Mouse (Mus musculus) c-Kit-positive CD71-positive TER-119-positive erythroid progenitor cells, embryonic 14.5 days (primary cell): ENCODE data around the gene Atg7.

Experiments
- DNase-seq: peaks from one replicate; pipeline ENCODE4 v3.0.0-alpha.2; 2013; ENCODE audit warnings: low spot score

Gene Atg7

DNA sequence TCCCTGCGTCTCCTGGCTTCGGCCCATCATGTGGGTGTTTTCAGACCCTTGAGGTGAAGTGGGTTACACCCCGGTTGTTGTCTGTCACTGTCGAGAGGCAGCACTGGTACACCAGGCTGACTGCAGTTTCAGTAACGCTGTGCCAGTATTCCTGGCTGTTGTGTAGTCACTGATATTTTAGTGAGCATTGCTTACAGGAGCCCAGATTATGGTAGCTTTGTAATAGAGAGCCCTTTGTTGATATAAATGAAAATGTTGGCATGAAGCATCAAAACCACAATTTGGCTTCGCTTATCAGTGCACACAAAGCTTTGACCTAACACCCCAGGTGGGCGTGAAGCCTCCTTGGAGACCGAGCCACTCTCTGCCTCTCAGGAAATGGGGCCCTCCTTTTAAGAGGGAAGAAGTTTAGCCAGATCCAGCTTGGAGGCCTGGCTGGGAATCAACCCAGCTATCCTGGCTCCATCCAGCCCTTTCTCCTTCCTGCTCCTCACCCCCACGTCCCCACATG lies 177.1 kb downstream of the Atg7 start:
- DNase-seq: no peak

DNA sequence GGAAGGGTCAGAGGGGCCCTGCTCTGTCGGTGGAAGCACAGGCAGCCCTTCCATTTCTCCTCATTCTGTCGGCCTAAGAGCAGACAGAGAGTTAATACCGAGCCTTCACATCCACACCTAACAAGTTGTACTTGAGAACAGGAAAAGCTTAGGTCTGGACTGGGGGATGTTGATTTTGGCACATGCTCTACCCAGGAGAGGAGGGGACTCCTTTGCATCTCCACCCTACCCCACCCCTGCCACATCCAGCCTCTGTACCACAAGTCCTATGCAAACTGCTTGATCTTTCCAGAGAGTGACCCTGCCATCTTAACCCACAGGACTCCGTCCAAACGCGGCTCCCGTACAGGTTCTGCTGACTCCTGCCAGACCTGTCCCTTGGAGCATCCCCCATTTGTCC lies 178.7 kb downstream of the Atg7 start:
- DNase-seq: no peak

DNA sequence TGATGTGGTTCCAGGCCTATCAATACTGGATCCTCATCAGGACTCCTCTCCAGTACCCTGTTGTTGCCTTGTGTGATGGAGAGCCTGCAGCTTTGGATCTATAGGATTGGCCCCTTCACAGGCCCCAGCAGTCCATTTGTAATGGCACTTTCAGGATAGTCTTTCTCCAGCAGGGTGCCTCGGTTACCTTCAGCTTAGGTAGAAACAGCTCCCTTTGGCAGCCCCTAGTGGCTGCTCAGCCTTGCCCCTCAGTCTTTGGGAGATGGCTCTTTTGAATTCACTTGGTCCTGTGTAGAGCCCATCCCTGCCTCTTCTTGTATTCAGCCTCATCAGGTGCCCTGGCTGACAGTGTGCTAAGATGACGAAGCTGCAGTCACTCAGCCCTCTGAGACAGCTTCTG lies 184.0 kb downstream of the Atg7 start:
- no peak for DNase-seq

DNA sequence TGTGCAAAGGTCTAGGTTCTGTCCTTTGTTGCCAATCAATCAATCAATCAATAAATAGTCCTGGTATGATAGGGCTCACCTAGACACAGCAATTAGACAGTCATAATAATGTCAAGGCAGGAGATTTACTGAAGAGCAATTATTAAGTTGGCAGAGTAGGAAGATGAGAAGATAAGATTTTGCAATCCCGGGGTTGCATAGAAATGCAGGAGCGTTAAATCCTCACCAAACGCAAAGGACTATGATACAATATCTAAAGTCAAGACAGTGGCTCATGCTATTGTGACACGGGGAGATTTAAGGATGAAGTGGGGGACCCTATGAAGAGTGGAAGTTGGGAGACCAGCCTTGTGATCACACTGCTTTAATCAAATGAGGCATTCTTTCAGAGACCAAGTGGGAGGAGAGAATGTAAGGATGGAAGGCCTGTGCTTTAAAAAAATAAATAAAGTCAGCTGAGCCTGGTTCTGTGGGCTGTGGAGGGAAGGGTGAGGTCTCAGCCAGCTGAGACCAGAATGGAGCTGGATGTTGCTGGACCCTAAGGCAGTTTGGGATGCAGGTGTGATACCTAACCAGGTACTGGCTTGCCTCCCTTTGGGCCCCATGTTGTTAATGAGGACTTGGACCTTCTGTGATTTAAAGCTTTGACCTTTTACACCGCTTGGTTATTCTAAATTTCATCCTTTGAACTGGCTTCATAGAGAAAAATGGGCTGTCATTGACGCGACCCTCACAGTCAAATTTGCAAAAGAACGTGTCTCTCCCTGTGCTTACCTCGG lies 187.0 kb downstream of the Atg7 start:
- no peak for DNase-seq

DNA sequence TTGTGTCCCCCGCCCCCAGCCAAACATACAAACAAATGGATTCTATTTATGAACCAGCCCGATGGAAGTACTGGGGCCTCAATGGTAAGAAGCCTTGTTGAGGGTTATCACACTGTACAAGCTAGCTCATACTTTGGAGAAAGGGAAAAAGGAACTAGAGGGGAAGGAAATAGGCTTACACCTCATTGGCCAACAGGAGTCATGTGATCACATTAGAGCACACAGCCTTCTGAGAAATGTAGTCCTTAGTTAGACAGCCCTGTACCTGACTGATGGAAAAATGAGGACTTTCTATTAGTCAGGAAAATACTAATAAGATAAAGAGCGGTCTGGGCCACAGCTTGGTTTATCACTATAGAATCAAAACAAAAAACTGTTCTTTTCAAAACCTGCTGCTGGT lies 188.9 kb downstream of the Atg7 start:
- no peak for DNase-seq

DNA sequence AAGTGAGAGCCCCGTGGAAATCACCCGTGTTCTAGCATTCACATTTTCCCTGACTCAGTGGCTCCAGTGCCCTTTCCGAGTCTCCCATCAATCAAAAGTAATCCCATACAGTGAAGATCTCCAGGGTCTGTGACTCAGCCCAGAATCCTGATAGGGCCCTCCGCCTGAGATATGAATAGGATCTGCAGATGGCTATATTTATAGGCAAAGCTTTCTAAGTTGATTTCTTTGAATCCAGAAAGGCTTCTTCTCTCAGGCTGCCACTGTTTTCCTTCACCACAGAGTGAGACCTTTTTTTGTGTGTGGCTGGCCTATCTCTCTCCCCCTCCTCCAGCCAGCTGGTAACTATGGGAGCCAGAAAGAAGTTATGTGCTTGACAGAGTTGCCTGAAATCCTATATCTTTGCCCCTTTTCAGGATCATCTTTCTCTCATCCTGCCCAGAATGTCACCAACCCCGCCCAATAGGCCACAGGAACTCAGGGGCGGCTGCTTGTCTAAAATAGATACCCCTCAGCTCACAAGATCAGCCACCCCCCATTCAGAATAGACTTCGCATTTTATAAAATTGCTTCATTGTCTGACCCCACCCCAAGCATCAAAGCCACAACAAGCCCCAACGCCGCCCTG lies 190.3 kb downstream of the Atg7 start:
- no peak for DNase-seq

DNA sequence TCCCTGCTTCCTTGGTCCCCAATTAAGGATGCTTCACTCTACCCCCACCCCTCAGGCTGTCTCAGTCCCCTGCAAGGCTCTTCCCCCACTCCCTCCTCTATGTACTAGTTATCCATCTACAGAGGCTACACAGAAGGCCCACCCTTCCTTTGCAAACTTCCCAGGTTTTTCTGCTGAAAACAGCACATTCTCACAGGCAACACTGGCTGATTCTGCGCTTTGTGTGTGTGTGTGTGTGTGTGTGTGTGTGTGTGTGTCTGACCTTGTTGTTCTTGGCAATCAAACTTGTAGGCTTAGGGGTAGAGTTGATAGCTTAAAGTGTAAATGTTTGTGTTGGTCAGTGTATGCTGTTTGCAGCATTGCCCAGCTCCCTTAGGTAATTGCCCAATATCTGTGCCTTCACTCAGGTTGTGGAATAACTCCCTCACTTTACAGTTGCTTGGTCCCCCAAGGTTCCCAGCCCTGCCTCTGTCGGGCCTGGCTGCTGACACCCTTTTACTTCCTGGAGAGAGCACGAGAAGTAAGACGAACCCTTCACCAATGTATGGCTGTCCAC lies 191.0 kb downstream of the Atg7 start:
- DNase-seq: no peak

DNA sequence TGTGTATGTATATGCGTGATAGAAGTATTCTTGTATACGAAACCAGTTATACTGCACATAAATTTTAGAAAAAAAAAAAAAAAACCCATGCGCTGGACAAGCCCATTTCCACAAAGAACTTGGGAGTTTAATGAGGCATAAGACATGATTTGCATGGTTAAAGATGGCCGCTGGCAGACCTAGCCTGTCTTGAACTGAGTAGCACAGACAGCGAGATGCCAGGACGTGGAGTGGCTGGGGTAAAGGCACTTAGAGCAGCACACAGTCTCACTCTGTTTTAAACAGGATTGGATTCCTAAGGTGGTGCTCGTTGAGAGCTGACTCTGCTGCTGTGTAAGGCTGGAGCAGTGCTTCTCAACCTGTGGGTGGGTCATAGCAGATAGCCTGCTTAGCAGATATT lies 192.4 kb downstream of the Atg7 start:
- no peak for DNase-seq

DNA sequence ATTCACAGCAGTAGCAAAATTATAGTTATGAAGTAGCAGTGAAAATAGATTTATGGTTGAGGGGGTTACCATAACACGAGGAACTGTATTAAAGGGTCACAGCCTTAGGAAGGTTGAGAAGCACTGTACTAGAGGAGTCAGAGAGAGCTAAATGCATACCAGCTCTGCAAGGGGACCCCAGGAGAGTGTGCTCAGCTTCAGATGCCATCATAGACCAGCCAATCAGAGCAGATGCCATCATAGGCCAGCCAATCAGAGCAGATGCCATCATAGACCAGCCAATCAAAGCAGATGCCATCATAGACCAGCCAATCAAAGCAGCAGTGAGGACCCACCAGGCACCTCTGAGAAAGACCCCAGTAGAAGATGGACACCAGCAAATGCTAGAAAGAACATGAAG lies 192.9 kb downstream of the Atg7 start:
- no peak for DNase-seq

DNA sequence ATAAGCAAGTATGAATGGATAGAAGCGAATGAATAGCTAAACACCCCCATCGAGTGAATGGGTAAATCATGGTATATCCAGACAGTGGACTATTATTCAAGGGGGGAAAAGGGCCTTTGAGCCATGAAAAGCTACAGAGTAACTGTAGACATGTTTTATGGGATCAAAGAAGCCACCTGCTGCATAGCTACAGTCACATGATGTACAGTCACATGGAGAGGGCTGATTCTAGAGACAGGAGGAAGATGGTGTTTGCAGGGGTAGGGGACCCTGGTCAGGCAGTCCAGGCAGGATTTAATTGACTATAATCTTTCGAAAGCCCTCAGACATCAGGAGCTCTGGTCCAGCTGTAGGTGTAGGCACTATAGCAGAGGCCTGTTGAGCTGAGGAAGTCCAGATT lies 193.5 kb downstream of the Atg7 start:
- no peak for DNase-seq

DNA sequence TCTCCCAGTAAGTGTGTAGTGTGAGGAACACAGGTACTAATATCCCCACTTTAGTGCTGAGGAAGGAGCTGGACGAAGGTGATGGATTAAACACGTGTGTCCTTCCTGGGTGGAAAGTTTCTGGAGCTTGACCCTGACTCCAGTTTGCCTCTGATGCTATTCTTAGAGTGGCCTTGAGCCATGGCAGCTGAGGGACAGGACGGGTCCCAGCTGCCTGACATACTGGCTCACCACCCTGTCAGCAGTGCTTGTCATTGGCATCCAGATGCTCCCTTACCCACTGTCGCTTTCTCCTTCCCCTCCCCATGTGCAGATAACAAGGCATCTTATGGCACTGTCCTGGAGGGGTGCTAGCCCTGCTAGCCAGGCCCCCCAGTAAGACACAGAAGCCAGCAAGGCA lies 196.0 kb downstream of the Atg7 start:
- no peak for DNase-seq

DNA sequence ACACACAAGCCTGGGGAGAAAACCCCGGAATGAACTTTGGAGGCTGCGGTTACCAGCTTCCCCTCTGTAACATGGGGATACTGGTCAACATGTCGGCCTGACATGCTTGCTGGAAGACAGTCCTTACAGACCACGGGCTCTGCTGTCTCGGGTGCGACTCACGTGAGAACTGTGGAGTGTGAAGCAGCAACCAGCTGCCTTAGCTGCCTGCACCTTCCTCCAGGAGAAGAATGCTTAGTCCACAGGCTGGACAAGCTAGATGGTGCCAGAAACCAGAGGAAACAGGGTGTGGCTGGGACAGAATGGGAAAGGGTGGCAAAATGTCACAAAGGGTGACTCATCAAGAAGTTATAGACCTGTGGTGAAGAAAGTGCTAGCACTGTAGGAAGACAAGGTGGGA lies 197.1 kb downstream of the Atg7 start:
- DNase-seq: no peak

DNA sequence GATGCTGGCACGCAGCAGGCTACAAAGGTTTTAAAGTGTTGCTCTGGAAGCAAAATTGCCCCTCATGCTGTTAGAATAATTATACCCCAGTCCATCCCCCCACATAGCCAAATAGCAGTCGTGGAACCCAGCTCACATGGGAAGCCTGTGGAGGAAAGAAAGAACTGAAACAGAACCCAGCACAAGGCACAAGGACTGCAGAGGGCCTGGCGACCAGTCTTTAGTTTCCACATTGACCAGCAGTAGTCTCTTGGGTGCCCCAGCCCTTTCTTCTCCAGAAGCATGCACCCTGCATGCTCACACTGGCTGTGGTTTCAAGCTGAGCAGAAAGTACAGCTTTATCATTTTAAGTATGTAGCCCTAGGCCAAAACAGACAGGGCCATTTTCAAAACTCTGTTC lies 199.2 kb downstream of the Atg7 start:
- DNase-seq: no peak

DNA sequence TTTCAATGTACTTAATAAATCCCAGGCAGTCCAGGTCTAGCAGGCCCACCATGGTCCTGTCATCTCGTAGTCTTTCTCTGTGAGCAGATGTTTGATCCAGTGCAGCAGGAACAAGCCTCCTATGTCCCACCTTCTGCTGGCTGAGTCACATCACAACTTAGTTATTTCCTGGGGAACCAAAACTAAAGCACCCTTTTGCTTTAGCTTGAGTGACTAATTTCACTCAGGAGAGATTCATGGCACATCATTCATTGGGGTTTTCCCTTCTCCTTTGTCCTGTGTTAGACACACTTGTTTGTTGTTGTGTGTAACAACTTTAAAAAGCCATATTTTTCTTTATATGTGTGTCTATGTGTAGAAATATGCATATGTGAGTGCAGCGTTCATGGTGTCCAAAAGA lies 200.0 kb downstream of the Atg7 start:
- no peak for DNase-seq

DNA sequence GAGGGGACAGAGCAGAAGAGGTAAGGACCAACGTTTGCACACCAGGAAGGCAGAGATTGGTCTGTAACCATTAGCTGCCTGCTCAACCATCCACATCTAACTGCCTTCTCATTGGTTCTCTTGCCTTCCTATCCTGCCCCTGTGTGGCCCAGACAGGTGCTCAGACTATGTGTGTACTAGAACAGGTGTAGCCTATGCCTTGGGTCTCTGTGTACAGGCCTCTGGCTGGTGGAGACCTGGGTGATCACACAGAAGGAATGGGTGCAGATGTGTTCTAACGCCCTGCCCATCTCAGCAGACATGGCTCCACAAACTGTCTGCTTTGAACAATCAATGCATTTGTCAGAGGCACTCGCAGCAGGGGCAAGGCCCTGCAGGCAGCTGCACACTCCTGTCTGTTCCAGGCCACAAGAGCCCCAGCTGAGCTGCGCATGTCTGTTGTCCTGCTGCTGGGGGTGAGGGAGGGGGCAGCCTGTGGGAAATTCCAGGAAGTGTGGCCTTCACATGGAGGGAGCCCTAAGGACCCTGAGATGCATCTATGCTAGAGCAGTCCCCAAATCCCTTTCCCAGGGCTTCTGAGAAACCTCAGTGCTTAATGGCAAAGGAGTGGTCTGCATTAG lies 203.4 kb downstream of the Atg7 start:
- no peak for DNase-seq

DNA sequence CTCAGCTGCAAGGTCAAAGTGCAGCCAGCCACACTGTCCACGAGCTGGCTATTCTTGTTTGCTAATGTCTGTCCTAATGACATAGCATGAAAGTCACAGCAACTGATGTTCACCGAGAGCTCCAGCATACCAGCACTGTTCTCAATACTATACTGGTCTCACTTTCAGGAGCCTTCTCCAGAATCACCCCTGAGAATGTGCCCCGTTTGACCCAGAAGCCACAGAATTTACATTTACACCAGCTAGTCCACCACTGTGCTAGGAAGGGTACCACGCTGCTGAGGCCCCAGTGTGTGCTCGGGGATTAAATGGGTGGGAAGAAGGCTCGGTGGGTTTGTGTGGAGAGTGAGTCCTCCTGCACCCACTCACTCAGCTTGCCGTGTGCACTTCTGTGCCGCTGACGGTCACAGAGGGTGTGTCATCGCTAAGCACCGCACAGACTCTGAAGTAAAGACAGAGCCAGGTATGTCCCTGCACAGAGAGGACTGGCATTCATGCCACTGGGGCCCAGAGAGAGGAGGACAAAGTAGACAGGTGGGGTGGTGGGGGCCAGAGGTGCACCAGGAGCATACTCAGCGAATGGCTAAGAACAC lies 204.8 kb downstream of the Atg7 start:
- no peak for DNase-seq

DNA sequence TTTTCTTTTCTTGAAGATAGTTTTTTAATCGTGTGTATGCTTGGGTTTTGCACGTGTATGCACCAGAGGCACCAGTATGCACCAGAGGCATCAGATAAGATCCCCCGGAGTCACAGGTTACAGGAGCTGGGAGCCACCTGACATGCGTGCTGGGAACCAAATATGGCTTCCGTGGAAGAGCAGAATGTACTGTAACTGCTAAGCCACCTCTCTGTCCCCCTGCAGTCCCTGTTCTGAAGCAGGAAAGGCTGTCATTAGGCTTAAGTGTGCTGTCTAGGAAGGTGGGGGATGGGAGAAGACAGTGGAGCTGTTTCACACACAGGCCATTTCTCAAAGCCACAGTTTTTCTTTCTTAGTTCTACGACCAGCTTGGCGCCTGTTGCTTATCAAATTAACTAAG lies 205.9 kb downstream of the Atg7 start:
- DNase-seq: no peak

DNA sequence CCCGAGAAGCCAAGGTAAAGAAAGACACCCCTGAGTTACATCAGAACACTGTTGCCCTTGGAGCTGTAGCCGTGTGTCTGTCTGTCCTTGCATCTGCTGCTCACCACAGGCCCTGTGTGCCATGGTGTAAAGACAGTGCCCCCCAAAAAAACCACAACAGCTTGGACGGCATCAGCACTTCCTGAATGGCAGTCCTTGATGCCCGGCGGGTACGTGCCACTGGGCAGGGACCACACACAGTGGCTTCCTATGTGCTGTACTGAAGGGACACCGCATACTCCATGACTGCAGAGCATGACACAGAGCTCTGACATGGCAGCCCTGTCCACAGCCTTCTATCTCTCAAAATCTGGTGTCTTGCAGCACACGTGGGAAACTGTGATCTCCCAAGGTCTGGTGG lies 206.9 kb downstream of the Atg7 start:
- no peak for DNase-seq

DNA sequence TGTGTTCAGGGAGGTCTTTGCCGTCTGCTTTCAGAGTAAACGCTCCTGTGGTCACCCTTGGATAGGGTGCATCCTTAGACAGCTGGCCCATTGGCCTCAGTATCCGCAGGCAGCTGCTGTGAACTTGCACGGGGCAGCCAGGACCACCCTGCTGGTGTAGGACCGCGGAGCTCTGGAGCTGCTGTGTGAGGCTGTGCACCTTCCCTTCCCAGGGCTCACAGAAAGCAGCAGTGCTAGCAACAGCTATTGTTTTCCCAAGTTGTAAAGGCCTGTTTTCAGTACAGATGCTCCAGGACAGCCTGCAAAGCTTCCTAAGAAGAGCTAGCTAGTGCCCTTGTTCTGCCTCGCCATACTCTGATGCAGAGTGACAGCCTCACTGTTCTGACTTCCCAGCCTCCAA lies 208.8 kb downstream of the Atg7 start:
- DNase-seq: no peak

DNA sequence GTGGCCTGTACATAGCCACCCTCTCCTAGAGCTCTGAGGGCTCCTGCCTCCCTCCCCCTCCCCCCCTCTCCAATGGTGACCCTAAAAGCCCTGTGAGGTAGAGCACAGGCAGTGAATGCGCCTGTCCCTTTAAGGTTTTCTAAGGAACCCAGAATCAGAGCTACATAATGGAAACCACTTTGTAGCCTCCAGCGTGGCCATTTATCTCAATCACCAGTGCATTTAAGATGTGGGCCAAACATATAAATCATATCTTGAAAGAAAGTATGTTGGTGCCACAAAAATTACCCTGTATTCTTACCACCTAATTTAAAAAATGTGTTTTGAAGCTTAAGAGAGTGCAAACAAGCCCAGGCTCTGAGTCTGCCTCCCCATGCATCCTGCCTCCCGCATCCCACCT lies 209.8 kb downstream of the Atg7 start:
- DNase-seq: no peak

DNA sequence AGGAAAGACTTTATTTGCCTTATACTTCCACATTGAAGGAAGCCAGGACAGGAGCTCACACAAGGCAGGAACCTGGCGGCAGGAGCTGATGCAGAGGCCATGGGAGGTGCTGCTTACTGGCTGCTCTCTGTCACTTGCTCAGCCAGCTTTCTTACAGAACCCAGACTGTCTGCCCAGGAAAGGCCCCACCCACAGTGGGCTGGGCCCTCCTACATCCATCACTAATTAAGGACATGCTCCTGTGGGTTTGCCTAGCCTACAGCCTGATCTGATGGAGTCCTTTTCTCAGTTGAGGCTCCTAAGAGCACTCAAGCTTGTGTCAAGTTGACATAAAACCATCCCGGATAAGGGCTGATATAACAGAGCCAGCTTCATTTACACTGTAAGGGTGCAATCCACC lies 211.5 kb downstream of the Atg7 start:
- DNase-seq: no peak

DNA sequence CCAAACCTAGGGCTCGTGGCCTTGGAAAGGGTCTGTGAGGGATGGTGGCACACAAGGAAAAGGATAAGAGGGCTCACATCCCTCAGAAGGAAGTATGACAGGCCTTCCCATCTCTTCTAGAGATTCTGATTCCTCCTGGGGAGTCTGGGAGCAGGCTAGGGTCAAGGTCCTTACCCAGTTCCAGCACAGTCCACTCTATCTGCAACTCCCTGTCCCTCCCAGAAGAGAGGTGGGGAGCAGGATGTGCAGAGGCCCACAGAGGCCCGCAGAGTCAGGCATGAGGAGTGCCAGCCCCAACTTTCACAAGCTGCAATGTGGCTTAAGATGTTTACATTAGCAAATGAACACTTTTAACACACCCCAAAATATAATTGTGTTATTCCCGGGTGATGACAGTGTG lies 212.7 kb downstream of the Atg7 start:
- no peak for DNase-seq

DNA sequence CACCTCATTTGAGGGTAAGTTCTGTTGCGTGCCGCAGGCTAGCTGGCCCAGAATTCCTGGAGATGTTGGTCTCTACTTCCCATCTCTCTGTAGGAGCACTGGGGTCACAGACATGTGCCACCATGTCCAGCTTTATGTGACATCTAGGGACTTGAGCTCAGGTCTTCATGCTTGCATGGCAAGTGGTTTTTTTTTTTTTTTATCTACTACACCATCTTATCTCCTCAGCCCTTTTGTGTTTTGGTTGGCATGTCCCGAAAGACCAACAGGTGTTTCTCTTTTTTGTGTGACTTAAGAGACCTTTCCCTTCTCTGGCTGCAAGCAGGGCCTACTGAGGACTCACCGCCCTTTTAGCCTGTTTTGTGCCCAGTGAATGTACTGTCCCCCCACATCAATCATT lies 213.6 kb downstream of the Atg7 start:
- no peak for DNase-seq
